Mouse (Mus musculus): ENCODE results near the gene Snx33.

DNA sequence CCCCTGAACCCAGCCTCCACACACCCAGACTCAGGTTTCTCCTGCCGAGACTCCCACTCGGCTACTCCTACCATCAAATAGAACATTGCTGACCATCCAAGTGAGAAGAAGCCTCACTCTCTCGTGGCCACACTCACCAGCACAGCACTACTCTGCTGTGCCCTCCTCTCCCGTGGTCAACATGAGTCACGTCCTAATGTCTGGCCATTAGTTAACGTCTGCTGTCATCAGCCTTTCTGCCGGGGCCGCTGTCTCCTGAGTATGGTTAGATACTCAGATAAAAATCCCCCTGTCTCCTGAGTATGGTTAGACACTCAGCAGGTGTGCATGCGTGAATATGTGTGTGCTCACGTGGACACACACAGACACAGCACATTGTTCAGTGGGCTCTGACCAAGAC is 57.4 kb downstream of the Snx33 start:
- TF ChIP-seq CTCF (IDR thresholded peaks at IDR 0.05; ENCODE audit: low read depth) (no peak), EP300 (IDR thresholded peaks at IDR 0.05; ENCODE audit: low read depth) (no peak)
